Mouse (Mus musculus) layer of hippocampus, postnatal 25 days (tissue): ENCODE data around the gene Prnp. TPM values are rescaled to one million over a fixed set of nuclear protein-coding genes. Genes with fewer than 3 reads are reported as not detected.

Source experiments
- total RNA-seq, 2 experiments: library from RNA; stranded (reverse); gene quantifications; 2 replicates each; pipeline ENCODE4 v1.2.3; 2021

Prnp gene
- total RNA-seq, 2 experiments from 2014 or later: 896 to 1,055 TPM

Other genes starting within 250 kb of the Prnp start
- under 1 TPM in 1 of 2 experiments, not detected in 1; 0.30 TPM for gene Erv3, start 50.2 kb upstream of the Prnp start, total RNA-seq
- not detected for gene Prn, start within 50 bp of the Prnp start, total RNA-seq
- under 1 TPM; 0.20 to 0.42 TPM for gene Prnd, start 40.9 kb downstream of the Prnp start, total RNA-seq
- gene Rassf2, start 120.3 kb downstream of the Prnp start, total RNA-seq: 10 to 100 TPM; 31.4 to 34.8 TPM
- 10 to 100 TPM; 90.9 to 94.0 TPM for gene Slc23a2, start 235.2 kb downstream of the Prnp start, total RNA-seq